In the genomic region with DNA sequence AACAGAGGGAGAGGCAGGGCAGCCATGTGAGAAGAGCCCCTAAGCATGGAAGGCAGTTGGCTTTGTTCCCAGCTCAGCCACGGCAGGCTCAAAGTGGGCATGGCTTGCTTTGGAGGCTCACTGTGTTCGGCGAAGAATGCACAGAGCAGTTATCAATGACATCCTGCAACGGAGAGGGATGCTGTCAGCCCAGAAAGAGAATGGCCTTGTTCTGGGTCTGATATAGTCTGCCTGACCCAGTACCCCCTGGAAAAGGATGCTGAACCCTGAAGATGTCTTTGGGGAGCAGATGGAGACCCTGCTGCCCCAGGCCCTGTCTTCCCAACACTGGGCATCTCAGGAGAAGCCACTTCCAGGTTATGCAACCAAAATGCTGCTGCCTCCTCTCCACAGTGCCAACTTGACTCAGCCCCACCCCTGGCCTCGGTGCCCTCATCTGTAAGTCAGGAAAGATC, we compare ENCODE assay signal across 8 mouse cellular contexts.
DNase-seq lines count a peak whose midpoint lies in the region; ATAC-seq and TF ChIP-seq lines count a peak whose summit lies in the region.

No protein-coding gene starts in this region.

- H3K27ac ChIP-seq in neural tube, embryonic 12.5 days, result peak overlapping the region; percentile 38; the same call in 1 of the 2 replicates
- H3K27ac ChIP-seq in heart, postnatal 0 days (ENCODE audit: low read depth), result peak overlapping the region; percentile 67
- H3K27ac ChIP-seq in neural tube, embryonic 14.5 days (ENCODE audit: low read depth, low read length), result peak overlapping the region; percentile 71

- H3K36me3 ChIP-seq in neural tube, embryonic 12.5 days, result 0 out of 2 replicates have a peak, but pooled peaks cover 3% of the 10 kb centered on the region
- H3K36me3 ChIP-seq in heart, postnatal 0 days (replicated peaks; ENCODE audit: control insufficient read depth, insufficient read depth, low read length), result no peaks in the 10 kb centered on the region
- no peaks in the 10 kb centered on the region for H3K36me3 ChIP-seq in neural tube, embryonic 14.5 days (ENCODE audit: control insufficient read depth, insufficient read depth, low read length)

- H3K4me2 ChIP-seq in neural tube, embryonic 12.5 days (replicated peaks), result no peak overlapping the region
- 0 out of 2 replicates have a peak overlapping the region, but pooled peaks have one; percentile 4 for H3K4me2 ChIP-seq in heart, postnatal 0 days (ENCODE audit: low read depth, low read length)
- H3K4me2 ChIP-seq in neural tube, embryonic 14.5 days (ENCODE audit: low read depth, low read length), result no peak overlapping the region

- 55% methylated on average over 5 of the region's 5 CpGs for WGBS in neural tube, embryonic 12.5 days
- 13% methylated on average over 5 of the region's 5 CpGs for whole genome bisulfite sequencing in heart, postnatal 0 days
- 41% methylated on average over 5 of the region's 5 CpGs for WGBS in neural tube, embryonic 14.5 days

- no peak for DNase-seq in frontal cortex, postnatal 25 days (ENCODE audit: low spot score in 2 of 2)
- no peak for DNase-seq in neural tube, embryonic 10.5 days (ENCODE audit: extremely low spot score, low spot score)
- peak; percentile 65 for DNase-seq in heart, postnatal 0 days (ENCODE audit: low spot score)
- no peak for DNase-seq in kidney, adult 18-20 months
- no peak for DNase-seq in liver

- H3K4me3 ChIP-seq in neural tube, embryonic 12.5 days, result no peak overlapping the region
- no peak overlapping the region for H3K4me3 ChIP-seq in heart, postnatal 0 days (ENCODE audit: low read depth, low read length)
- H3K4me3 ChIP-seq in neural tube, embryonic 14.5 days (ENCODE audit: low read depth, low read length), result no peak overlapping the region

- no peak for TF ChIP-seq CTCF in heart, postnatal 0 days (IDR thresholded peaks at IDR 0.05; ENCODE audit: low read depth)

- peak; percentile 35 for ATAC-seq in frontal cortex, adult (ENCODE audit: low TSS enrichment)
- peak; percentile 46; the same call in 1 of the 2 replicates for ATAC-seq in neural tube, embryonic 12.5 days (ENCODE audit: low FRiP score, low read depth)
- no peak; the same call in 1 of the 2 replicates for ATAC-seq in heart, postnatal 0 days (ENCODE audit: insufficient read depth, low read depth)
- peak; percentile 46; the same call in 1 of the 2 replicates for ATAC-seq in neural tube, embryonic 14.5 days (ENCODE audit: low read depth)

- H3K9ac ChIP-seq in neural tube, embryonic 12.5 days, result no peak overlapping the region
- no peak overlapping the region for H3K9ac ChIP-seq in heart, postnatal 0 days (replicated peaks; ENCODE audit: low read depth, low read length)
- no peak overlapping the region for H3K9ac ChIP-seq in neural tube, embryonic 14.5 days (replicated peaks; ENCODE audit: low read depth, low read length)

- no peaks in the 10 kb centered on the region for H3K9me3 ChIP-seq in neural tube, embryonic 12.5 days
- no peaks in the 10 kb centered on the region for H3K9me3 ChIP-seq in heart, postnatal 0 days (replicated peaks; ENCODE audit: control insufficient read depth, low read length)
- H3K9me3 ChIP-seq in neural tube, embryonic 14.5 days (ENCODE audit: control insufficient read depth, low read length), result no peaks in the 10 kb centered on the region

- no peak for TF ChIP-seq EP300 in heart, postnatal 0 days (IDR thresholded peaks at IDR 0.05; ENCODE audit: low read depth)

- no peaks in the 10 kb centered on the region for H3K27me3 ChIP-seq in neural tube, embryonic 12.5 days (replicated peaks)
- no peaks in the 10 kb centered on the region for H3K27me3 ChIP-seq in heart, postnatal 0 days (ENCODE audit: control insufficient read depth, insufficient read depth, low read length)
- no peaks in the 10 kb centered on the region for H3K27me3 ChIP-seq in neural tube, embryonic 14.5 days (ENCODE audit: control insufficient read depth, insufficient read depth, low read length)

- H3K4me1 ChIP-seq in neural tube, embryonic 12.5 days, result peaks cover 26% of the 10 kb centered on the region
- H3K4me1 ChIP-seq in heart, postnatal 0 days (ENCODE audit: control insufficient read depth, insufficient read depth), result peaks cover 38% of the 10 kb centered on the region
- H3K4me1 ChIP-seq in neural tube, embryonic 14.5 days (ENCODE audit: control insufficient read depth, insufficient read depth, low read length), result peaks cover 21% of the 10 kb centered on the region
